8 mouse cellular contexts compared by ENCODE assay signal in the genomic region with DNA sequence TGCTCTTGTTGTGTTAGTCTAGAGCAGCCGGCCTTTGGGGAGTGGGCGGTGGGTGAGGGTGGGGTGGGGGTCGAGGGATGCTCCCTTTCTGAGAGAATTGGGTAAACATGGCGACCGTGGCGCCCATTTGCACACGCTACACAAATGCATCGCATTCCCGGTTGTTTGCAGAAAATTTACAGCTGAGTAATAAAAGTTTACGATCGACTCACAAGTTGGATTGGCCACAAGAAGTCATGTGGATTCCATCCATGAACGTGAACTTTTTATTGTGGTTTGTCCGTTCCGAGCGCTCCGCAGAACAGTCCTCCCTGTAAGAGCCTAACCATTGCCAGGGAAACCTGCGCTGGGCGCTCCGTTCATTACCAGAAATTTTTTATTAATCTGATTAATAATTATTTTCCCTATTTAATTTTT. TPM values are rescaled to one million over a fixed set of nuclear protein-coding genes. Genes with fewer than 3 reads are reported as not detected.
DNase-seq lines count a peak whose midpoint lies in the region; ATAC-seq and TF ChIP-seq lines count a peak whose summit lies in the region.

A gene (plus strand): TSS at position 319 of the 417 bp plus-strand sequence.

- H3K4me2 ChIP-seq in forebrain, embryonic 12.5 days: peak within 1 kb of the TSS; percentile 47
- H3K4me2 ChIP-seq in neural tube, embryonic 12.5 days (replicated peaks): peak within 1 kb of the TSS; percentile 86

- no peaks in the 10 kb centered on the region for H3K36me3 ChIP-seq in thymus, adult 2 months (ENCODE audit: control insufficient read depth, insufficient read depth, low read length)
- no peaks in the 10 kb centered on the region for H3K36me3 ChIP-seq in forebrain, embryonic 12.5 days (replicated peaks)
- H3K36me3 ChIP-seq in neural tube, embryonic 12.5 days: no peaks in the 10 kb centered on the region

- TF ChIP-seq CTCF in thymus, adult 2 months (IDR thresholded peaks at IDR 0.05; ENCODE audit: borderline replicate concordance, control insufficient read depth, extremely low read depth, insufficient read depth, low read length, poor library complexity): no peak

- no peak within 1 kb of the TSS for H3K9ac ChIP-seq in forebrain, embryonic 12.5 days
- H3K9ac ChIP-seq in neural tube, embryonic 12.5 days: peak within 1 kb of the TSS; percentile 96

- H3K4me3 ChIP-seq in thymus, adult 2 months (ENCODE audit: control insufficient read depth, insufficient read depth, low read length): peak within 1 kb of the TSS; percentile 12; the same call in 1 of the 2 replicates
- peak within 1 kb of the TSS; percentile 29; the same call in 1 of the 2 replicates for H3K4me3 ChIP-seq in forebrain, embryonic 12.5 days (replicated peaks)
- H3K4me3 ChIP-seq in neural tube, embryonic 12.5 days: peak within 1 kb of the TSS; percentile 76

- no peak within 1 kb of the TSS for H3K27ac ChIP-seq in thymus, adult 2 months (ENCODE audit: control insufficient read depth, insufficient read depth, low read length)
- no peak within 1 kb of the TSS for H3K27ac ChIP-seq in forebrain, embryonic 12.5 days
- peak within 1 kb of the TSS; percentile 91 for H3K27ac ChIP-seq in neural tube, embryonic 12.5 days

- H3K27me3 ChIP-seq in thymus, adult 2 months (ENCODE audit: control insufficient read depth, insufficient read depth, low read length): peaks cover 56% of the 10 kb centered on the region
- H3K27me3 ChIP-seq in forebrain, embryonic 12.5 days: peaks cover 98% of the 10 kb centered on the region
- peaks cover 8% of the 10 kb centered on the region; the same call in 1 of the 2 replicates for H3K27me3 ChIP-seq in neural tube, embryonic 12.5 days (replicated peaks)

- TF ChIP-seq POLR2A in thymus, adult 2 months (IDR thresholded peaks at IDR 0.05; ENCODE audit: control insufficient read depth, extremely low read depth, insufficient read depth, low read length, poor library complexity): no peak

- no peaks in the 10 kb centered on the region for H3K9me3 ChIP-seq in forebrain, embryonic 12.5 days
- no peaks in the 10 kb centered on the region for H3K9me3 ChIP-seq in neural tube, embryonic 12.5 days

- WGBS in thymus, adult 2 months: 7% methylated on average over 19 of the region's 19 CpGs
- under 1% methylated on average over 19 of the region's 19 CpGs for WGBS in forebrain, embryonic 12.5 days
- under 1% methylated on average over 19 of the region's 19 CpGs for WGBS in neural tube, embryonic 12.5 days

- DNase-seq in thymus, adult 2 months: no peak
- no peak for DNase-seq in thymus, postnatal 14 days
- peak; percentile 79 for DNase-seq in kidney, postnatal 14 days
- DNase-seq in thymus, postnatal 36 days: no peak
- no peak for DNase-seq in spleen, adult 18-20 months

- no peaks in the 10 kb centered on the region; the same call in 1 of the 2 replicates for H3K4me1 ChIP-seq in thymus, adult 2 months (replicated peaks; ENCODE audit: control insufficient read depth, insufficient read depth, low read length)
- peaks cover 8% of the 10 kb centered on the region for H3K4me1 ChIP-seq in forebrain, embryonic 12.5 days
- H3K4me1 ChIP-seq in neural tube, embryonic 12.5 days: peaks cover 49% of the 10 kb centered on the region

- ATAC-seq in forebrain, embryonic 12.5 days (ENCODE audit: low FRiP score): no peak
- ATAC-seq in neural tube, embryonic 12.5 days (ENCODE audit: low FRiP score, low read depth): peak; percentile 65
- ATAC-seq in cerebellum, adult (ENCODE audit: insufficient number of reproducible peaks, low FRiP score, low TSS enrichment): no peak

RNA-seq across cellular contexts. Expression of the gene that starts here (rescaled TPM):
- polyA plus RNA-seq in thymus, adult 2 months (2012; rRNA removed): 0.23 and 0.43 TPM in 2 replicates
- polyA plus RNA-seq in forebrain, embryonic 12.5 days (2016; fragmentation: Nextera tagmentation; extraction: Ambion mirVana): not detected in 2 replicates
- 68.8 and 77.1 TPM in 2 replicates for polyA plus RNA-seq in neural tube, embryonic 12.5 days (2016; fragmentation: Nextera tagmentation; extraction: Ambion mirVana)

Comparison
In these comparisons a context has a peak if more than half of its experiments do, and no peak if none do; other contexts are left out.
1. RNA of the gene that starts here (polyA plus RNA-seq): 68.8 to 77.1 TPM in neural tube, embryonic 12.5 days; 0.23 to 0.43 TPM in thymus, adult 2 months and not detected in forebrain, embryonic 12.5 days; every median in the first group is over 10 times any median in the second.
2. H3K4me3 ChIP-seq: peak in every context shown above with its lines; median percentile 76 in neural tube, embryonic 12.5 days; 29 in forebrain, embryonic 12.5 days; 12 in thymus, adult 2 months.